Mouse (Mus musculus) lung, postnatal 0 days (tissue): ENCODE data around the gene Map3k14.

ENCODE experiments used
- CTCF ChIP-seq: IDR thresholded peaks from 2 replicates; pipeline ENCODE4 v1.5.1; 2016; ENCODE audit warnings: antibody characterized with exemption, mild to moderate bottlenecking
- EP300 ChIP-seq: IDR thresholded peaks from 2 replicates; pipeline ENCODE4 v1.6.1; 2016; ENCODE audit warnings: antibody characterized with exemption, mild to moderate bottlenecking, control low read depth

GRCm38 (mm10) chr11:103236903-103237302 lies 30.4 kb downstream of the Map3k14 start:
- TF ChIP-seq EP300 (no peak), CTCF (no peak)
